Mouse (Mus musculus): ENCODE measurements around the gene Ncoa6. TPM values are rescaled to one million over a fixed set of nuclear protein-coding genes. Genes with fewer than 3 reads are reported as not detected.
A peak's percentile ranks its signal among the peaks of the same experiment; 100 is the strongest.

The Ncoa6 gene
- 29.5 and 34.8 TPM in 2 replicates for polyA plus RNA-seq (2014; fragmentation: Nextera tagmentation; extraction: Ambion mirVana)

- H3K36me3 ChIP-seq (ENCODE audit: control insufficient read depth, insufficient read depth, low read length), result no peaks in the 10 kb centered on the region
- peak; percentile 88 for ATAC-seq (ENCODE audit: low FRiP score)
- peak within 1 kb of the TSS; percentile 87 for H3K4me2 ChIP-seq (replicated peaks; ENCODE audit: low read depth, low read length)
- WGBS, result under 1% methylated on average over 35 of the region's 72 CpGs
- DNase-seq (ENCODE audit: low spot score), result peak; percentile 86
- H3K9ac ChIP-seq (ENCODE audit: low read depth, low read length), result peak within 1 kb of the TSS; percentile 98
- peak within 1 kb of the TSS; percentile 88 for H3K27ac ChIP-seq (ENCODE audit: low read depth, low read length)
- H3K4me3 ChIP-seq (ENCODE audit: low read depth, low read length), result peak within 1 kb of the TSS; percentile 86
- H3K4me1 ChIP-seq (replicated peaks; ENCODE audit: control insufficient read depth, insufficient read depth, low read length), result 0 out of 2 replicates have a peak, but pooled peaks cover 4% of the 10 kb centered on the region
- no peaks in the 10 kb centered on the region for H3K9me3 ChIP-seq (ENCODE audit: control insufficient read depth, low read length)
- H3K27me3 ChIP-seq (ENCODE audit: control insufficient read depth, insufficient read depth, low read length), result no peaks in the 10 kb centered on the region
These were observed at the start of gene Ncoa6 for GRCm38 (mm10) chr2:155473570-155474088. Gene Ncoa6, minus strand, starts transcription at chr2:155473894.

- ATAC-seq (ENCODE audit: low FRiP score) (no peak), DNase-seq (ENCODE audit: low spot score) (no peak)
- peak overlapping the region; percentile 65 for H3K9ac ChIP-seq (ENCODE audit: low read depth, low read length)
- H3K4me2 ChIP-seq (replicated peaks; ENCODE audit: low read depth, low read length), result peak overlapping the region; percentile 82
- no peaks in the 10 kb centered on the region for H3K27me3 ChIP-seq (ENCODE audit: control insufficient read depth, insufficient read depth, low read length)
- H3K27ac ChIP-seq (ENCODE audit: low read depth, low read length), result no peak overlapping the region
- peak overlapping the region; percentile 75 for H3K4me3 ChIP-seq (ENCODE audit: low read depth, low read length)
- no peaks in the 10 kb centered on the region for H3K36me3 ChIP-seq (ENCODE audit: control insufficient read depth, insufficient read depth, low read length)
- no peaks in the 10 kb centered on the region for H3K4me1 ChIP-seq (replicated peaks; ENCODE audit: control insufficient read depth, insufficient read depth, low read length)
- no peaks in the 10 kb centered on the region for H3K9me3 ChIP-seq (ENCODE audit: control insufficient read depth, low read length)
- 29% methylated on average over 18 of the region's 18 CpGs for WGBS
These were observed 45.0 kb upstream of the Ncoa6 start for GRCm38 (mm10) chr2:155518531-155519270.

DNA sequence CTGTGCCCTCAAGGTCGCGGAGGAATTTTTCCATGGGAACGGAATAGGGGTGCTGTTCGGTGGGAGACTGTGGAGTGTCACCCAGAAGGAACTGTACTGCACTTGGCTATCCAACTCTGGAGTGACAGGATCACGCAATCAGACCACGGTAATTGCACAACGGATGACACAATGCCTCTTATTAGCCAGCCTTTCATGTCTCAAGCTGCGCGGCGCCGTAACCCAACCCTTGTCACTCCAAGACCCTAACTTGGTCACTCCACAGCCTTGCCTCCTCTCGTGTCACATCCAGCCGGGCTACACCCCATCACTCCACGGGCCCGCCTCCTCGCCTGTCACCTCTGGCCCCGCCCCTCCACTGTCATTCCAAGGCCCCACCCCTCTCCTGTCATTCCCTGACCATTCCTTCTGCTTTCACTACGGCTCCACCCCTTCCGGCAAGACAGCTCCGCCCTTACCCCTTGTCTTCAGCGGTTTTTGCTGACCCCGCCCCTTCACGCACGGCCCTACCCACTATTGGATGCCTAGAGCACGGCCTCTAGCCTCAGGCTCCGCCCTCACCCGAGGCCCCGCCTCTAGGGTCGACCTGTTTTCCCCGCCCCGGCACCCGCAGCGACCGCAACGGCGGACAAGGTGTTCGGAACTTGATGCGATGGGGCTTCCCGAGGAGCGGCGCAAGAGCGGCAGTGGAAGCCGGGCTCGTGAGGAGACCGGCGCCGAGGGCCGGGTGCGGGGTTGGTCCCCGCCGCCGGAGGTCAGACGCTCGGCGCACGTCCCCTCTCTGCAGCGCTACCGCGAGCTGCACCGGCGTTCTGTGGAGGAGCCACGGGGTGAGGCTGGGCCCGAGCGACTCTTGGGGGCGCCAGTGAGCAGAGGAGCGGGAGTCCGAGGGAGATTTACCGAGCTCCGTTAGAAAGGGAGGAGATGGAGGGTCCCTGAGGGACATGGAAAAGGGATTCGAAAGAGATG is 44.0 kb upstream of the Ncoa6 start, which contains the start of the genes Acss2 and Ggt7:
Acss2 (plus strand) TSS at position 494 of the 969 bp plus-strand sequence.
Ggt7 (minus strand) TSS at position 783 of the 969 bp plus-strand sequence.
- Histone ChIP-seq H3K27me3 (ENCODE audit: control insufficient read depth, insufficient read depth, low read length) (no peaks in the 10 kb centered on the region), H3K9me3 (ENCODE audit: control insufficient read depth, low read length) (no peaks in the 10 kb centered on the region), H3K4me2 (replicated peaks; ENCODE audit: low read depth, low read length) (peak within 1 kb of the TSS; percentile 82), H3K4me1 (replicated peaks; ENCODE audit: control insufficient read depth, insufficient read depth, low read length) (no peaks in the 10 kb centered on the region), H3K9ac (ENCODE audit: low read depth, low read length) (peak within 1 kb of the TSS; percentile 65), H3K4me3 (ENCODE audit: low read depth, low read length) (peak within 1 kb of the TSS; percentile 75), H3K36me3 (ENCODE audit: control insufficient read depth, insufficient read depth, low read length) (no peaks in the 10 kb centered on the region), H3K27ac (ENCODE audit: low read depth, low read length) (peak within 1 kb of the TSS; percentile 72)
- peak; percentile 99 for ATAC-seq (ENCODE audit: low FRiP score)
- DNase-seq (ENCODE audit: low spot score), result peak; percentile 99
- 4% methylated on average over 69 of the region's 70 CpGs for WGBS

GRCm38 (mm10) chr2:155515941-155516340 is 42.2 kb upstream of the Ncoa6 start:
- H3K27ac ChIP-seq (ENCODE audit: low read depth, low read length), result no peak overlapping the region
- no peaks in the 10 kb centered on the region for H3K4me1 ChIP-seq (replicated peaks; ENCODE audit: control insufficient read depth, insufficient read depth, low read length)
- no peak overlapping the region for H3K4me3 ChIP-seq (ENCODE audit: low read depth, low read length)
- H3K27me3 ChIP-seq (ENCODE audit: control insufficient read depth, insufficient read depth, low read length), result no peaks in the 10 kb centered on the region
- ATAC-seq (ENCODE audit: low FRiP score) (no peak), DNase-seq (ENCODE audit: low spot score) (peak; percentile 87)
- 15% methylated on average over 1 of the region's 1 CpGs for WGBS
- H3K4me2 ChIP-seq (replicated peaks; ENCODE audit: low read depth, low read length), result no peak overlapping the region
- no peak overlapping the region for H3K9ac ChIP-seq (ENCODE audit: low read depth, low read length)
- no peaks in the 10 kb centered on the region for H3K36me3 ChIP-seq (ENCODE audit: control insufficient read depth, insufficient read depth, low read length)
- no peaks in the 10 kb centered on the region for H3K9me3 ChIP-seq (ENCODE audit: control insufficient read depth, low read length)

DNA sequence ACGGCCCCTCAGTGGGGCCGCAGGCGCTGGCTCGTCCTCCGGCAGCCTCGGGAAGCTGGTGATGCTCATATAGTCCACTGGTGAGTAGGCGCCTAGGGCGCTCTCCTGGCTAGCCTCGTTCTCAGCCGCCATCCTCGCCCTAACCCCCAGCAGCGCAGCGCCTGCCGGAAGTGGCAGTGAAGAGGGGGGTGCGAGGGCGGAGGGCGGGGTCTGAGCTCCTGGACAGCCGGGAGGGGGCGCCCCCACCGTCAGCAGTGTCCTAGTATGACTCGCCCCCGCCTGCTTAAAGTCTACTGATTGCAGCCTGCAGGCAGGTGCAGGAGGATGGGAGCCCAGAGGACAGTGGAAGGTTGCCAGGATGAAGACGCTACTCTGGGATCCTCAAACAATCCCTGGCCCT is 41.0 kb upstream of the Ncoa6 start:
- WGBS, result under 1% methylated on average over 22 of the region's 23 CpGs
- H3K27me3 ChIP-seq (ENCODE audit: control insufficient read depth, insufficient read depth, low read length), result no peaks in the 10 kb centered on the region
- no peaks in the 10 kb centered on the region for H3K4me1 ChIP-seq (replicated peaks; ENCODE audit: control insufficient read depth, insufficient read depth, low read length)
- DNase-seq (ENCODE audit: low spot score) (peak; percentile 79), ATAC-seq (ENCODE audit: low FRiP score) (peak; percentile 22)
- H3K36me3 ChIP-seq (ENCODE audit: control insufficient read depth, insufficient read depth, low read length), result no peaks in the 10 kb centered on the region
- H3K4me3 ChIP-seq (ENCODE audit: low read depth, low read length), result peak overlapping the region; percentile 51
- peak overlapping the region; percentile 31; the same call in 1 of the 2 replicates for H3K27ac ChIP-seq (ENCODE audit: low read depth, low read length)
- H3K9me3 ChIP-seq (ENCODE audit: control insufficient read depth, low read length), result no peaks in the 10 kb centered on the region
- H3K4me2 ChIP-seq (replicated peaks; ENCODE audit: low read depth, low read length), result peak overlapping the region; percentile 46
- H3K9ac ChIP-seq (ENCODE audit: low read depth, low read length), result peak overlapping the region; percentile 85

DNA sequence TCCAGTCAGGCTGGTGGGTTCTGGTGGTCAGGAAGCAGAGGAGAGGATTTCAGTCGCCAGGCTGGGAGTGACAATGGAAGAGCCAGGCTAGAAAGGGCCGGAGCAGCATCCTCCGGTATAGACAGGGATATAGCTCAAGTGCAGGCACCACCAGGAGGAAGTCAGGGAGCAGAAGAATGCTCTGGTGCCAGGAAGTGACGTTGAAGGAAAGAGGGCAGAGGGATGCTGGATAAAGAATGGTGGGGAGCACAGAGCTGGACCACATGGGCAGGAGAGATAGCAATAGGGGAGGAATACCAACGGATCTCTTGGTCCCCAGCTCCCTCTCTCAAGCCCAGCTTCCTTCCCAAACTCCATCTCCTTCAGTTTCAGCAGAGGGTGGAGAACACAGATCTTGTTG is 39.8 kb upstream of the Ncoa6 start:
- Histone ChIP-seq H3K4me2 (replicated peaks; ENCODE audit: low read depth, low read length) (peak overlapping the region; percentile 46), H3K27me3 (ENCODE audit: control insufficient read depth, insufficient read depth, low read length) (no peaks in the 10 kb centered on the region), H3K4me3 (ENCODE audit: low read depth, low read length) (peak overlapping the region; percentile 51; the same call in 1 of the 2 replicates), H3K36me3 (ENCODE audit: control insufficient read depth, insufficient read depth, low read length) (no peaks in the 10 kb centered on the region), H3K9me3 (ENCODE audit: control insufficient read depth, low read length) (no peaks in the 10 kb centered on the region), H3K9ac (ENCODE audit: low read depth, low read length) (no peak overlapping the region; the same call in 1 of the 2 replicates), H3K27ac (ENCODE audit: low read depth, low read length) (no peak overlapping the region), H3K4me1 (replicated peaks; ENCODE audit: control insufficient read depth, insufficient read depth, low read length) (no peaks in the 10 kb centered on the region)
- DNase-seq (ENCODE audit: low spot score) (no peak), ATAC-seq (ENCODE audit: low FRiP score) (no peak)
- 74% methylated on average over 5 of the region's 5 CpGs for WGBS

- H3K4me1 ChIP-seq (replicated peaks; ENCODE audit: control insufficient read depth, insufficient read depth, low read length), result no peaks in the 10 kb centered on the region
- no peaks in the 10 kb centered on the region for H3K36me3 ChIP-seq (ENCODE audit: control insufficient read depth, insufficient read depth, low read length)
- no peak overlapping the region for H3K27ac ChIP-seq (ENCODE audit: low read depth, low read length)
- no peak overlapping the region for H3K4me2 ChIP-seq (replicated peaks; ENCODE audit: low read depth, low read length)
- peak; percentile 64 for DNase-seq (ENCODE audit: low spot score)
- no peaks in the 10 kb centered on the region for H3K27me3 ChIP-seq (ENCODE audit: control insufficient read depth, insufficient read depth, low read length)
- WGBS, result 66% methylated on average over 4 of the region's 4 CpGs
- H3K4me3 ChIP-seq (ENCODE audit: low read depth, low read length), result no peak overlapping the region
- H3K9me3 ChIP-seq (ENCODE audit: control insufficient read depth, low read length), result no peaks in the 10 kb centered on the region
- H3K9ac ChIP-seq (ENCODE audit: low read depth, low read length), result no peak overlapping the region
- ATAC-seq (ENCODE audit: low FRiP score), result no peak
These were observed 38.8 kb upstream of the Ncoa6 start for GRCm38 (mm10) chr2:155512479-155512878.

DNA sequence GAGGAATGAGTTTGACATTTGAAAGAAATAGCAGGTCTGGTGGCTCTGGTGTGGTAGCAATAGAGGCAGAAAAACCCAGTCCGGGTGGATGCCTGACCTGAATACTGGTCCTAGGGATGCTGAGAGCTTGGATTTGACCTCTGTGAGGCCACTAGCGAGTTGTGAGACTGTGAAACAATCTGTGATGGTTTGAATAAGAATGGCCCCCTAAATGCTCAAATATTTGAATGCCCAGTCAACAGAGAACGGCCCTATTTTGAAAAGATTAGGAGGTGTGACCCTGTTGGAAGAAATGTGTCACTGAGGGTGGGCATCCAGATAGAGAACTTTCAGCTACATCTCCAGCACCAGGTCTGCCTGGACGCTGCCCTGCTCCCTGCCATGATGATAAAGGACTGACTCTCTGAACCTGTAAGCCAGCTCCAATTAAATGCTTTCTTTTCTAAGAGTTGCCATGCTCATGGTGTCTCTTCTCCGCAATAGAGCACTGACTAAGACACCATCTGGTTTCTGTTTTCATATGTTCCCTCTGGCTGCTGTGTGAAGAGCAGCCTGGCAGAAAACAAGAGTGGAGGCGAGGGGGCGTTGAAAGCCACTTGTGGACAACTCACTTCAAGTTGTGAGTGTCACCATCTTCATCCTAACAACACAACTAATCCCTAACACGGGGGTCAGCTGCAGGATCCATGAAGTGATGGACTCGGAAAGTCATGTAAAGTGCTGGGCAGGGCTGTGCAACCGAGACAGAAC is 34.2 kb upstream of the Ncoa6 start:
- H3K4me3 ChIP-seq (ENCODE audit: low read depth, low read length), result no peak overlapping the region
- H3K27me3 ChIP-seq (ENCODE audit: control insufficient read depth, insufficient read depth, low read length), result no peaks in the 10 kb centered on the region
- H3K27ac ChIP-seq (ENCODE audit: low read depth, low read length), result no peak overlapping the region
- no peak overlapping the region for H3K4me2 ChIP-seq (replicated peaks; ENCODE audit: low read depth, low read length)
- H3K9ac ChIP-seq (ENCODE audit: low read depth, low read length), result no peak overlapping the region
- no peaks in the 10 kb centered on the region for H3K9me3 ChIP-seq (ENCODE audit: control insufficient read depth, low read length)
- peaks cover 2% of the 10 kb centered on the region; the same call in 1 of the 2 replicates for H3K36me3 ChIP-seq (ENCODE audit: control insufficient read depth, insufficient read depth, low read length)
- H3K4me1 ChIP-seq (replicated peaks; ENCODE audit: control insufficient read depth, insufficient read depth, low read length), result no peaks in the 10 kb centered on the region
- ATAC-seq (ENCODE audit: low FRiP score) (no peak), DNase-seq (ENCODE audit: low spot score) (no peak)
- WGBS, result 78% methylated on average over 10 of the region's 10 CpGs
